ENCODE assay signal across 12 mouse cellular contexts in genomic region chr12:102708220-102708619, GRCm38 (mm10). TPM values are rescaled to one million over a fixed set of nuclear protein-coding genes. Genes with fewer than 3 reads are reported as not detected.
DNase-seq lines count a peak whose midpoint lies in the region; ATAC-seq and TF ChIP-seq lines count a peak whose summit lies in the region.
"Had no signal": no experiment of that assay in that cellular context is flagged by ENCODE, and none has a peak within 500 bp of the region (broad histone marks: within the 10 kb centered on the region; RNA-seq: fewer than 3 reads in every experiment).

No protein-coding gene starts in this region.

- 82% methylated on average over 11 of the region's 11 CpGs for WGBS in forebrain, postnatal 0 days
- WGBS in forebrain, embryonic 13.5 days: 82% methylated on average over 11 of the region's 11 CpGs
- WGBS in lung, postnatal 0 days: 62% methylated on average over 11 of the region's 11 CpGs
- WGBS in intestine, postnatal 0 days: 42% methylated on average over 11 of the region's 11 CpGs
- 65% methylated on average over 11 of the region's 11 CpGs for WGBS in midbrain, embryonic 15.5 days

- H3K4me2 ChIP-seq in forebrain, postnatal 0 days (ENCODE audit: low read depth): no peak overlapping the region
- H3K4me2 ChIP-seq in forebrain, embryonic 13.5 days: no peak overlapping the region
- no peak overlapping the region for H3K4me2 ChIP-seq in lung, postnatal 0 days (replicated peaks; ENCODE audit: low read depth, low read length)
- H3K4me2 ChIP-seq in intestine, postnatal 0 days (replicated peaks; ENCODE audit: low read depth): peak overlapping the region; percentile 3
- H3K4me2 ChIP-seq in midbrain, embryonic 15.5 days: no peak overlapping the region

- H3K4me1 ChIP-seq in forebrain, postnatal 0 days (ENCODE audit: insufficient read depth): peaks cover 7% of the 10 kb centered on the region
- peaks cover 20% of the 10 kb centered on the region for H3K4me1 ChIP-seq in forebrain, embryonic 13.5 days
- H3K4me1 ChIP-seq in lung, postnatal 0 days (ENCODE audit: insufficient read depth, low read depth, low read length): peaks cover 15% of the 10 kb centered on the region; the same call in 1 of the 2 replicates
- peaks cover 11% of the 10 kb centered on the region for H3K4me1 ChIP-seq in intestine, postnatal 0 days (replicated peaks; ENCODE audit: control insufficient read depth, insufficient read depth, low read length)
- peaks cover 19% of the 10 kb centered on the region for H3K4me1 ChIP-seq in midbrain, embryonic 15.5 days

- H3K9me3 ChIP-seq in forebrain, postnatal 0 days (ENCODE audit: low read length): no peaks in the 10 kb centered on the region
- H3K9me3 ChIP-seq in forebrain, embryonic 13.5 days (replicated peaks): no peaks in the 10 kb centered on the region
- H3K9me3 ChIP-seq in lung, postnatal 0 days (ENCODE audit: low read length): no peaks in the 10 kb centered on the region
- no peaks in the 10 kb centered on the region for H3K9me3 ChIP-seq in intestine, postnatal 0 days (ENCODE audit: control insufficient read depth)
- no peaks in the 10 kb centered on the region for H3K9me3 ChIP-seq in midbrain, embryonic 15.5 days

- no peak overlapping the region for H3K9ac ChIP-seq in forebrain, postnatal 0 days
- H3K9ac ChIP-seq in forebrain, embryonic 13.5 days: no peak overlapping the region
- no peak overlapping the region for H3K9ac ChIP-seq in lung, postnatal 0 days (replicated peaks; ENCODE audit: low read depth)
- no peak overlapping the region for H3K9ac ChIP-seq in intestine, postnatal 0 days (ENCODE audit: low read depth, low read length)
- no peak overlapping the region for H3K9ac ChIP-seq in midbrain, embryonic 15.5 days

- TF ChIP-seq CTCF in forebrain, postnatal 0 days (IDR thresholded peaks at IDR 0.05; ENCODE audit: low read depth): peak; percentile 26; the same call in 1 of the 2 replicates
- TF ChIP-seq CTCF in lung, postnatal 0 days (IDR thresholded peaks at IDR 0.05): peak; percentile 56
- TF ChIP-seq CTCF in intestine, postnatal 0 days (IDR thresholded peaks at IDR 0.05; ENCODE audit: low read depth): peak; percentile 71

- no peak for DNase-seq in forebrain, postnatal 0 days
- DNase-seq in lung, postnatal 0 days (ENCODE audit: low spot score): no peak
- DNase-seq in lung, postnatal 25 days (ENCODE audit: low spot score): no peak
- peak; percentile 66 to 69 for DNase-seq in adrenal gland, postnatal 36 days
- DNase-seq in right cerebral cortex, postnatal 25 days: no peak
- DNase-seq: thymus, adult 2 months had no signal

- H3K27ac ChIP-seq in forebrain, postnatal 0 days (ENCODE audit: low read depth, low read length): no peak overlapping the region
- no peak overlapping the region for H3K27ac ChIP-seq in forebrain, embryonic 13.5 days
- no peak overlapping the region for H3K27ac ChIP-seq in lung, postnatal 0 days (ENCODE audit: low read length)
- peak overlapping the region; percentile 86 for H3K27ac ChIP-seq in intestine, postnatal 0 days (ENCODE audit: low read depth, low read length)
- H3K27ac ChIP-seq in midbrain, embryonic 15.5 days: no peak overlapping the region

- H3K27me3 ChIP-seq in forebrain, postnatal 0 days (ENCODE audit: insufficient read depth, low read length): no peaks in the 10 kb centered on the region
- no peaks in the 10 kb centered on the region for H3K27me3 ChIP-seq in forebrain, embryonic 13.5 days
- no peaks in the 10 kb centered on the region for H3K27me3 ChIP-seq in lung, postnatal 0 days (replicated peaks; ENCODE audit: insufficient read depth, low read length)
- no peaks in the 10 kb centered on the region for H3K27me3 ChIP-seq in intestine, postnatal 0 days (replicated peaks; ENCODE audit: control insufficient read depth, insufficient read depth, low read length)
- H3K27me3 ChIP-seq in midbrain, embryonic 15.5 days (replicated peaks): no peaks in the 10 kb centered on the region

- no peak overlapping the region for H3K4me3 ChIP-seq in forebrain, postnatal 0 days (ENCODE audit: low read depth, low read length)
- no peak overlapping the region for H3K4me3 ChIP-seq in forebrain, embryonic 13.5 days
- H3K4me3 ChIP-seq in lung, postnatal 0 days (ENCODE audit: low read depth, low read length): no peak overlapping the region
- H3K4me3 ChIP-seq in intestine, postnatal 0 days (ENCODE audit: low read depth, low read length): no peak overlapping the region
- H3K4me3 ChIP-seq in midbrain, embryonic 15.5 days: no peak overlapping the region

- no peak for ATAC-seq in forebrain, postnatal 0 days
- no peak for ATAC-seq in forebrain, embryonic 13.5 days
- no peak for ATAC-seq in lung, postnatal 0 days
- peak; percentile 64 for ATAC-seq in intestine, postnatal 0 days
- no peak for ATAC-seq in midbrain, embryonic 15.5 days (replicated peaks)

- no peak for TF ChIP-seq EP300 in lung, postnatal 0 days (IDR thresholded peaks at IDR 0.05)

- no peaks in the 10 kb centered on the region for H3K36me3 ChIP-seq in forebrain, postnatal 0 days (ENCODE audit: insufficient read depth)
- no peaks in the 10 kb centered on the region for H3K36me3 ChIP-seq in forebrain, embryonic 13.5 days (ENCODE audit: poor library complexity, severe bottlenecking)
- H3K36me3 ChIP-seq in lung, postnatal 0 days (ENCODE audit: insufficient read depth, low read length): no peaks in the 10 kb centered on the region
- no peaks in the 10 kb centered on the region for H3K36me3 ChIP-seq in intestine, postnatal 0 days (ENCODE audit: control insufficient read depth, insufficient read depth)
- no peaks in the 10 kb centered on the region for H3K36me3 ChIP-seq in midbrain, embryonic 15.5 days (replicated peaks)

RNA-seq across cellular contexts. Expression of gene Itpk1, which starts 3.5 kb away (rescaled TPM):
- 47.5 and 66.5 TPM in 2 replicates for total RNA-seq in forebrain, postnatal 0 days (2014; rRNA removed)
- polyA plus RNA-seq in forebrain, postnatal 0 days (2015; fragmentation: Nextera tagmentation; extraction: Ambion mirVana): 47.6 and 50.8 TPM in 2 replicates
- polyA plus RNA-seq in forebrain, embryonic 13.5 days (2015; fragmentation: Nextera tagmentation; extraction: Ambion mirVana): 34.5 and 38.7 TPM in 2 replicates
- polyA plus RNA-seq in lung, postnatal 0 days (2015; fragmentation: Nextera tagmentation; extraction: Ambion mirVana): 9.7 and 10.9 TPM in 2 replicates
- 100 to 1,000 TPM in 1 of 2 experiments, 10 to 100 TPM in 1; 45.7 to 114 TPM for total RNA-seq in adrenal gland, postnatal 36 days (2021)
- polyA plus RNA-seq in intestine, postnatal 0 days (2015; fragmentation: Nextera tagmentation; extraction: Ambion mirVana): 56.3 and 57.4 TPM in 2 replicates
- polyA plus RNA-seq in midbrain, embryonic 15.5 days (2015; fragmentation: Nextera tagmentation; extraction: Ambion mirVana): 34.1 and 34.6 TPM in 2 replicates

RNA-seq across cellular contexts. Expression of gene Moap1, which starts 35.2 kb away (rescaled TPM):
- 35.0 and 47.2 TPM in 2 replicates for total RNA-seq in forebrain, postnatal 0 days (2014; rRNA removed)
- polyA plus RNA-seq in forebrain, postnatal 0 days (2015; fragmentation: Nextera tagmentation; extraction: Ambion mirVana): 53.4 and 61.4 TPM in 2 replicates
- 38.7 and 45.2 TPM in 2 replicates for polyA plus RNA-seq in forebrain, embryonic 13.5 days (2015; fragmentation: Nextera tagmentation; extraction: Ambion mirVana)
- polyA plus RNA-seq in lung, postnatal 0 days (2015; fragmentation: Nextera tagmentation; extraction: Ambion mirVana): 9.7 and 10.1 TPM in 2 replicates
- total RNA-seq in adrenal gland, postnatal 36 days (2021): 10 to 100 TPM in 1 of 2 experiments, 1 to 10 TPM in 1; 7.7 to 15.3 TPM
- 10.8 and 12.2 TPM in 2 replicates for polyA plus RNA-seq in intestine, postnatal 0 days (2015; fragmentation: Nextera tagmentation; extraction: Ambion mirVana)
- polyA plus RNA-seq in midbrain, embryonic 15.5 days (2015; fragmentation: Nextera tagmentation; extraction: Ambion mirVana): 73.2 and 73.3 TPM in 2 replicates

RNA-seq across cellular contexts. Expression of gene Tmem251, which starts 35.3 kb away (rescaled TPM):
- 5.7 and 6.0 TPM in 2 replicates for total RNA-seq in forebrain, postnatal 0 days (2014; rRNA removed)
- 12.9 and 13.1 TPM in 2 replicates for polyA plus RNA-seq in forebrain, postnatal 0 days (2015; fragmentation: Nextera tagmentation; extraction: Ambion mirVana)
- 12.4 and 14.3 TPM in 2 replicates for polyA plus RNA-seq in forebrain, embryonic 13.5 days (2015; fragmentation: Nextera tagmentation; extraction: Ambion mirVana)
- polyA plus RNA-seq in lung, postnatal 0 days (2015; fragmentation: Nextera tagmentation; extraction: Ambion mirVana): 9.9 and 12.5 TPM in 2 replicates
- total RNA-seq in adrenal gland, postnatal 36 days (2021): 10 to 100 TPM in 1 of 2 experiments, 1 to 10 TPM in 1; 7.0 to 10.8 TPM
- 22.7 and 23.6 TPM in 2 replicates for polyA plus RNA-seq in intestine, postnatal 0 days (2015; fragmentation: Nextera tagmentation; extraction: Ambion mirVana)
- polyA plus RNA-seq in midbrain, embryonic 15.5 days (2015; fragmentation: Nextera tagmentation; extraction: Ambion mirVana): 11.9 and 13.2 TPM in 2 replicates

RNA-seq across cellular contexts. Expression of gene Gm28051, which starts 49.3 kb away (rescaled TPM):
- not detected in 2 replicates for total RNA-seq in forebrain, postnatal 0 days (2014; rRNA removed)
- polyA plus RNA-seq in forebrain, postnatal 0 days (2015; fragmentation: Nextera tagmentation; extraction: Ambion mirVana): not detected in 2 replicates
- polyA plus RNA-seq in forebrain, embryonic 13.5 days (2015; fragmentation: Nextera tagmentation; extraction: Ambion mirVana): not detected in 2 replicates
- not detected in 2 replicates for polyA plus RNA-seq in lung, postnatal 0 days (2015; fragmentation: Nextera tagmentation; extraction: Ambion mirVana)
- total RNA-seq in adrenal gland, postnatal 36 days (2021): not detected
- polyA plus RNA-seq in intestine, postnatal 0 days (2015; fragmentation: Nextera tagmentation; extraction: Ambion mirVana): not detected in 2 replicates
- polyA plus RNA-seq in midbrain, embryonic 15.5 days (2015; fragmentation: Nextera tagmentation; extraction: Ambion mirVana): not detected in 2 replicates
- total RNA-seq: granulocyte monocyte progenitor cell, adult 5-6 weeks; left cerebral cortex, adult 18-20 months had no signal
- polyA plus RNA-seq: embryonic facial prominence, embryonic 14.5 days; thymus, adult 2 months had no signal

RNA-seq across cellular contexts. Expression of gene Gon7, which starts 49.4 kb away (rescaled TPM):
- 27.1 and 27.7 TPM in 2 replicates for total RNA-seq in forebrain, postnatal 0 days (2014; rRNA removed)
- polyA plus RNA-seq in forebrain, postnatal 0 days (2015; fragmentation: Nextera tagmentation; extraction: Ambion mirVana): 36.1 and 41.7 TPM in 2 replicates
- polyA plus RNA-seq in forebrain, embryonic 13.5 days (2015; fragmentation: Nextera tagmentation; extraction: Ambion mirVana): 48.1 and 54.9 TPM in 2 replicates
- 15.1 and 17.6 TPM in 2 replicates for polyA plus RNA-seq in lung, postnatal 0 days (2015; fragmentation: Nextera tagmentation; extraction: Ambion mirVana)
- total RNA-seq in adrenal gland, postnatal 36 days (2021): 10 to 100 TPM; 15.5 to 15.8 TPM
- 16.5 and 17.0 TPM in 2 replicates for polyA plus RNA-seq in intestine, postnatal 0 days (2015; fragmentation: Nextera tagmentation; extraction: Ambion mirVana)
- 46.7 and 51.0 TPM in 2 replicates for polyA plus RNA-seq in midbrain, embryonic 15.5 days (2015; fragmentation: Nextera tagmentation; extraction: Ambion mirVana)

Comparison
In these comparisons a context has a peak if more than half of its experiments do, and no peak if none do; other contexts are left out.
1. DNase-seq: peak in adrenal gland, postnatal 36 days (2 of 2); none in forebrain, postnatal 0 days (single experiment), lung, postnatal 0 days (single experiment), lung, postnatal 25 days (single experiment) and right cerebral cortex, postnatal 25 days (single experiment).
2. Peak in every context shown above with its lines, with median percentiles within 50 percentile points of each other: CTCF ChIP-seq.